Mouse (Mus musculus) midbrain, embryonic 10.5 days (tissue): ENCODE data around the gene Pgpep1. TPM values are rescaled to one million over a fixed set of nuclear protein-coding genes. Genes with fewer than 3 reads are reported as not detected.

Experiments used
- DNase-seq: peaks from one replicate; pipeline ENCODE4 v3.0.0-alpha.2; 2017; ENCODE audit warnings: low spot score
- H3K27ac ChIP-seq: fragments of 300-500 bp; sonication (generic); replicated peaks from 2 replicates; pipeline ENCODE4 v1.5.1; 2016; ENCODE audit warnings: mild to moderate bottlenecking
- H3K27me3 ChIP-seq: fragments of 300-500 bp; sonication (generic); 2 replicates; pipeline ENCODE4 v1.6.1; 2016; ENCODE audit warnings: low read depth, mild to moderate bottlenecking; ENCODE audit not compliant: poor library complexity, severe bottlenecking
- H3K36me3 ChIP-seq: fragments of 300-500 bp; sonication (generic); 2 replicates; pipeline ENCODE4 v1.6.1; 2016; ENCODE audit warnings: mild to moderate bottlenecking, moderate library complexity
- H3K4me1 ChIP-seq: fragments of 300-500 bp; sonication (generic); 2 replicates; pipeline ENCODE4 v1.6.1; 2016
- H3K4me3 ChIP-seq: fragments of 300-500 bp; sonication (generic); 2 replicates; pipeline ENCODE4 v1.5.1; 2016; ENCODE audit warnings: mild to moderate bottlenecking, moderate library complexity
- H3K9me3 ChIP-seq: fragments of 300-500 bp; sonication (generic); replicated peaks from 2 replicates; pipeline ENCODE4 v1.6.1; 2016; ENCODE audit warnings: mild to moderate bottlenecking
- WGBS: fragments of 180-500 bp; shearing (Covaris S2); methylation state at CpG from one replicate; pipeline ENCODE4 v1.1.7; 2016; 5-methylcytosine and 5-hydroxymethylcytosine counted together
- polyA plus RNA-seq: library from polyadenylated mRNA; unstranded; fragments of >200 nt; fragmentation: Nextera tagmentation; extraction: Ambion mirVana; gene quantifications from 2 replicates; pipeline ENCODE4 v1.2.1, GENCODE M21; 2016

Pgpep1 gene
- polyA plus RNA-seq, 1 experiment from 2014 or later: 51.8 TPM

DNA sequence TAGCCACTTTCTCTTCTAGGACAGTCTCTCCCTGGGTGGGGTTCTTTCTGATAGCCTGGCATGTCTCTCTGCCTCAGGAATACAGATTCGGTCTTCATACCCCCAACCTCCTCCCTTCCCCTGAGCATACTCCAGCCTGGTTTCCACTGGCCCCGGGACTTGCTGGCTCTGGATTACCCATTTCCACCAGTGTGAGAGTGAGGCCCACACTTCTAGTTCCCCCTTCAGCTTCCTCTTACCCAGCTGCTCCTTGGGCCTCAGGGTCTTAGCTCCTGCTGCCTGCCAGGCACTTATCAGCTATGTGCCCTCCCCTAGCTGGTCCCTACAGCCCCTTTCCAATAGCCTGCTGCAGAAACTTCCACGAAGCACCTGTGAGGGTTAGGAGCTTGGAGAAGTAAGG is 44.3 kb downstream of the Pgpep1 start, which contains the start of gene Lrrc25:
Gene Lrrc25 (plus strand): TSS at position 262 of the 400 bp plus-strand sequence.
- Histone ChIP-seq H3K4me1 (peaks cover 52% of the 10 kb centered on the region), H3K27me3 (peaks cover 9% of the 10 kb centered on the region), H3K9me3 (no peaks in the 10 kb centered on the region), H3K27ac (peak within 1 kb of the TSS; percentile 9; the same call in 1 of the 2 replicates), H3K4me3 (no peak within 1 kb of the TSS), H3K36me3 (no peaks in the 10 kb centered on the region)
- WGBS: 86% methylated on average over 3 of the region's 3 CpGs
- DNase-seq: no peak

DNA sequence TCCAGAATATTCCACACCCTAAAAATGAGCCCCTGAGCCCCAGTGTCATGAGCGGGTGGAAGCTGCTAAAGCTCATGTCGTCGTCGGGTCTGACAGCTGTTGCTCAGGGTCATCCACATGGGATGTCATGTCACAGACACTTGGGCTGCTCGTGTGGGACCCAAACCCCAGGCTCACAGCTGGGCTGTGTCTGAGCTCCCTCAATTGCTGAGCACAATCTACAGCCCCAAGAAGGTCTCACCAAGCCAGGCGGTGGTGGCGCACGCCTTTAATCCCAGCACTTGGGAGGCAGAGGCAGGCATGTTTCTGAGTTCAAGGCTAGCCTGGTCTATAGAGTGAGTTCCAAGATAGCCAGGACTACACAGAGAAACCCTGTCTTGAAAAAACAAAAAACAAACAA is 44.9 kb downstream of the Pgpep1 start:
- 93% methylated on average over 8 of the region's 8 CpGs for WGBS
- no peaks in the 10 kb centered on the region for H3K36me3 ChIP-seq

DNA sequence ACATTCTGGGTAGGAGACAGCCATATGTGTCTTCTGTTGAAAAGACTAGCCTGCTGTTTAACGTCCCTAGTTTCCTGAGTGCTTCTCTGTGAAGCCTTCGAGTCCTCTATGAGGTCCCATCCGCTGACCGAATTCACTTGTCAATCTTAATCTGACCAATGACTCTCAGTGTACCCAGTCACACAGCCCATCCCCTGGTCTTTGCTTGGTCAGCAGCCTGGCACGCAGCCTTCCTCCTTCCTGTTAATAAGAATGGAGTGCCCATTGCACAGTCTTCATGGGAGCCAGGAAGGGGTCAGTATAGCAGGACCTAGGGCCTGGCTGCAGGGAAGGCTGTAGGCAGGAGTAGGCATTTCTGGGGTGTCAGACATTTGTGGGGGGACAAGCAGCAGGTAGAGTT is 45.7 kb downstream of the Pgpep1 start:
- H3K4me1 ChIP-seq: peaks cover 60% of the 10 kb centered on the region
- WGBS: 71% methylated on average over 5 of the region's 5 CpGs
- no peak for DNase-seq

More for the DNA sequence above, 44.9 kb downstream of the Pgpep1 start:
- Histone ChIP-seq H3K9me3 (no peaks in the 10 kb centered on the region), H3K27ac (no peak overlapping the region), H3K4me1 (peaks cover 52% of the 10 kb centered on the region), H3K4me3 (no peak overlapping the region), H3K27me3 (peaks cover 2% of the 10 kb centered on the region)
- no peak for DNase-seq

DNA sequence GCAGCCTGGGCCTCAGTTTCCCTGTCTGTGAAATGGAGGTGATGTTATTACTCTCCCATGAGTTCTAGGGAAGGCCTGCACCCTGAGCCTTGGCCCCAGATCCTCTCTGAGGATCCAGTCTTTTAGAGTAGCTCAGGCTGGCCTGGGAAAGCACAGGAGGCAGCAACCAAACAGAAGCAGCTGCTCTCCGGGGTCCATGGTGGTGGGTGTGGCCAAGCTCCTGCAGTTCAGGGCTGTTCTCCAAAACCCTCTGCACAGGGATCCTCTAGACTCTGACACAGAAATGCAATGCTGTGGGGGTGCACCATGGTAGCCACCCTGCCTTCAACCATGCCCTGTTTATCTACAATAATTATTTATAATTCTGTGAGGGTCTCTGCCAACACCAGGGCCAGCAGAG is 46.4 kb downstream of the Pgpep1 start:
- no peak overlapping the region for H3K27ac ChIP-seq
- H3K4me3 ChIP-seq: no peak overlapping the region
- peaks cover 62% of the 10 kb centered on the region for H3K4me1 ChIP-seq
- DNase-seq: no peak
- no peaks in the 10 kb centered on the region for H3K9me3 ChIP-seq
- peaks cover 8% of the 10 kb centered on the region for H3K27me3 ChIP-seq
- WGBS: 25% methylated on average over 1 of the region's 1 CpGs
- H3K36me3 ChIP-seq: no peaks in the 10 kb centered on the region

More for the DNA sequence above, 45.7 kb downstream of the Pgpep1 start:
- peaks cover 1% of the 10 kb centered on the region for H3K27me3 ChIP-seq
- no peak overlapping the region for H3K27ac ChIP-seq
- H3K9me3 ChIP-seq: no peaks in the 10 kb centered on the region
- no peak overlapping the region for H3K4me3 ChIP-seq
- H3K36me3 ChIP-seq: no peaks in the 10 kb centered on the region

DNA sequence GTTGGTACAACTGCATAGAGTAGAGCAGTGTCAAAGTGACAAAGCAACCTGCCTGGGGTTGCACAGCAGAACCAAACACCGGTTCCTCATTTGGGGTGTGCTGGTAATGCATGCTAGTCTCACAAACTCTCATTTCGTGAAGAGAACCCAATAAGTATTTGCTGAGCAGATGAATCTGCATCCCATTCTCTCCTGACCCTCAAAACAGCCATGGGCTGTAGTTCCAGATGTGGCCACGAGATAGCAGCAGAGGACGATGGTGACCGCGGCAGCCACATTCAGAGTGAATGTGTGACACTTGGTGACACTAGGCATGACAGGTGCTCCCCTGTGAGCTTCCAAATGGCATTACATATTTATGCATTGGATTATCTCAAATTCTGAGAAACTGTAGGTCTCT is 48.3 kb downstream of the Pgpep1 start:
- Histone ChIP-seq H3K4me3 (peak overlapping the region; percentile 76), H3K36me3 (no peaks in the 10 kb centered on the region), H3K9me3 (no peaks in the 10 kb centered on the region), H3K27ac (peak overlapping the region; percentile 92; the same call in 1 of the 2 replicates), H3K27me3 (peaks cover 17% of the 10 kb centered on the region), H3K4me1 (peaks cover 66% of the 10 kb centered on the region)
- WGBS: under 1% methylated on average over 6 of the region's 6 CpGs
- DNase-seq: peak; percentile 90

DNA sequence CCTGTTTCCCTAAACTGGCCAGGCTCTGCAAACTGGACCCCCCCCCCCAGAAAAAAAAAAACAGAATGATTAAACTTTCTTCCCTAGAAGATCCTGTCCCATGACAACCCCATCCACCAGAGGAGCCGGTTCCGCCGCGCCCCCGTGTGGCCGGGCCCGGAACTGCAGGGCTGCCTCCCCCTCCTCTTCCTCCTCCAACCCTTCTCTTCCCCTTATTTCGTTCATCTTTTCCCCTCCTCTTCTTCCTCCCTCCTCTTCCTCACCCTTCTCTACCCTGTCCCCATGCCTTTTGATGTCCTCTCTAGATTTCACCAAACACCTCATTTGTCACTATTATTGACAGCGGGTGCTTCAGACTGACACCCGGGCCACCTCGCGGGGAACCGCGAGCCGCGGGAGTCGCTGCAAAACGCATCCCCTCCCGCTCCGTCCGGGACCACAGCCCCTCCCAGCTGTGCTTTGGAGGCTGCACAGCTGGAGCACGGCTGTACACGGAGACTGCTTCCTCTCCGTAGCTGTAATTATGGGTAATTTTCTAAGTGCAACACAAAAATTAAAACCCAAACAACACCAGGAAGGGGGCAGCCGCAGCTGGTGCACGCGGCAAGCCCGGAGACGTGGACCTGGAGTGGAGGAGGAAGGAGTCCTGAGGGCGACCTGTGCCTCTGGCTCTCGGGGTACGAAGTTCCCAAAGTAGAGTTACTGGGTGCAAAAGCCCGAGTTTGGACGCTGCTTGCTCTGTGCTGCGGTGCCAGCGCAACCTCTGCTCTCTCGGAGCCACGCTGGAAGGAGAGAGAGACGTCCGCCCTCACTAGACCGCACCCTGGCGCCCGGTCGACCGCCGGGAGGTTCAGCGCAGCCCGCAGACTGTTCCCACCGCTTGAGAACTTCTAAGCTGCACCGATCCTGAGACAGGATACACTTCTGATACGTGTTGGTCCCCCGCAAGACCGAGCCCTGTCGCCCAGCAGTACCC is 49.1 kb downstream of the Pgpep1 start:
- Histone ChIP-seq H3K9me3 (no peaks in the 10 kb centered on the region), H3K4me1 (peaks cover 68% of the 10 kb centered on the region), H3K36me3 (no peaks in the 10 kb centered on the region), H3K27ac (peak overlapping the region; percentile 92), H3K27me3 (peaks cover 21% of the 10 kb centered on the region), H3K4me3 (peak overlapping the region; percentile 76)
- peak; percentile 90 for DNase-seq
- under 1% methylated on average over 54 of the region's 54 CpGs for WGBS

DNA sequence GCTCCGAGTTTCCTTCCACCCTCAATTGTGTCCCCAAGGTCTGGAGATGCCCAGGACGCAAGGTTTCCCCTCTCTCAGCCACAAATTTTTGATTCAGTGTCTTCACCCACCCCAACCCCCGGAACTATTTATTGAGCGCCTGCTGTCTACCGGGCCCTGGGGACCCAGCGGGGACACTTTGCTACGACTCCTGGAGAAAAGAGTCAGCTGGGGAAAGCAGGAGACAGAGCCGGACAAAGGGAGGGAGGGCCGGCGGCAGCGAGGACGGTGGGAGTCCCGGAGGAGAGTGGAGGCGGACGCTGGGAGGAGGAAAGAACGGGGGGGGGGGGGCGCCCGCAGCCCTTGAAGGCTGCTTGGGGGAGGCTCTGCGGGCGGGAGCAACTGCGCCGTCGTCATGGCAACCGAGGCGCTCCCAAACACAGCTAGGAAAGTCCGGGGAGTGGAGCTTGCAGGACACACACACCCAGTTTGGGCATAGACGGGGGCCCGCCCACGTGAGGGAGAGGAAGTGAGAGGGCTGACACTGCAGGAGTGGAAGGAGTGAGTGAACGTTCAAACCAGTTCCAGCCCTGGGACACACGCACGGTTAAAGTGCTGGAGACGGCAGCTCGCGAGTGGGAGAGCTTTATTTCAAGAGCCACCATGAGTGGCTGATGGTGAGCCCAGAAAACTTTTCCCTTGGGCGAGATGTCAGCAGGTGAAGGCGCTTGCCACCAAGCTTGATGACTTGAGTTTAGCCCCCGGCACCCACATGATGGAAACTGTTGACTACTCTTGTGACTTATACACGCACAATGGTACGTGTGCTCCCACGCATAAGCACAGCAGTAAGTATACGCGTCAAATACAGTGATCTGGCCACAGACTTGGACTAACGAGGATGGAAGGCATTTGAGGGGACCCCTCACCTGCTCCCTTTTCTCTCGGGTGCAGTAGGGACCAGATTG is 50.1 kb downstream of the Pgpep1 start:
- Histone ChIP-seq H3K36me3 (0 out of 2 replicates have a peak, but pooled peaks cover under 1% of the 10 kb centered on the region), H3K27me3 (peaks cover 21% of the 10 kb centered on the region), H3K4me3 (peak overlapping the region; percentile 76), H3K27ac (peak overlapping the region; percentile 92), H3K4me1 (peaks cover 75% of the 10 kb centered on the region), H3K9me3 (no peaks in the 10 kb centered on the region)
- 2% methylated on average over 44 of the region's 45 CpGs for WGBS
- peak; percentile 90 for DNase-seq

DNA sequence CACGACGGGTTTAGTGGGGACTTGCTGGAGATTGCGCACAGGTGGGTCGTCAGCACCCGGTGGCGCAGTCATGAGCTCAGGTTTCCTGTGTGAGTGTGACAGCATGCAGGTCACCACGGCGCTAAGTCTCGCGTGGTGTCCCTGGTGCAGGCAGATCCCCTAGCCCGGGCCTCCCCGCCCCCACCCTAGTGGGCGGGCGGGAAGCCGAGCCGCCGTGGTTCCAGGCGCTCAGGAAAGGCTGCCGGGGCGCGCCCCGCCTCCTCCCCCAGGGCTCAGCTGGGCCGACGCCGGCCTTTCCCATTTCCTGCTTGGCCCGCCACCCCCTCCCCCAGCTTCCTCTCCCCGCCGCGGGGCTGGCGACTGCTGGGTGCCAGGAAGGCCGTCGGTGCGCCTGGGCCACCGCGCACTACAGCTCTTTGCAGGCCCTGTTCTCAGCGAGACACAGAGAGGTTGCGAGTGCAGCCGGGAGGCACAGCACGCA is 50.8 kb downstream of the Pgpep1 start:
- peak overlapping the region; percentile 92 for H3K27ac ChIP-seq
- peaks cover 82% of the 10 kb centered on the region for H3K4me1 ChIP-seq
- peak; percentile 85 for DNase-seq
- no peaks in the 10 kb centered on the region for H3K9me3 ChIP-seq
- H3K27me3 ChIP-seq: peaks cover 25% of the 10 kb centered on the region
- 1% methylated on average over 39 of the region's 39 CpGs for WGBS
- peak overlapping the region; percentile 76 for H3K4me3 ChIP-seq
- H3K36me3 ChIP-seq: 0 out of 2 replicates have a peak, but pooled peaks cover 7% of the 10 kb centered on the region

DNA sequence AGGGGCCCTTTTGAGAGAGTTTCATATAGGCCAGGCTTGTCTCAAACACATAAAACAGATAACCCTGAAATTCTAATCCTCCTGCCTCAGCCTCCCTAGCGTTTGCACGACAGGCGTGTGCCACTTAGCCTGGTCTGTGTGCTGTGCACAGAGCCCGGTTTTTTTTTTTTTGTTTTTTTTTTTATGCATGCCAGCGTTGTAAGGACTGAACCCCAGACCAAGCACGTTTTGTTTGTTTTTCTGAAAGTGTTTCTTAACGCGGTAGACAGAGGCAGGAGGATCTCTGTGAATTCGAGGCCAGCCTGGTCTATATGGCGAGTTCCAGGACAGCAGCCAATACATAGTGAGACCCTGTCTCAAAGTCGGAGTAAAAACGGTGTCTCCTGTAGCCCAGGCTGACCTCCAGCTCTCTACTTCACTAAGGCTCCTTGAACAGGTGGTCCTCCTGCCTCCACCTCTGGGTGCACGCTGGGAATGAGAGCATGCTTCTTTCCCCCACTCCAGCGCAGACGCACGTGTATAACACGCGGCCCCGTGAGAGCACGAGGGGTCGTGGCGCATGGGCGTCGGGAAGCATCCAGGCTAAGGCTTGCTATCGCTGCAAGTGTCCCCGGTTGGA is 51.3 kb downstream of the Pgpep1 start, which contains the start of gene Ssbp4:
Gene Ssbp4 (minus strand): TSS at position 124 of the 619 bp plus-strand sequence.
- Histone ChIP-seq H3K4me3 (peak within 1 kb of the TSS; percentile 76), H3K27ac (peak within 1 kb of the TSS; percentile 92), H3K36me3 (0 out of 2 replicates have a peak, but pooled peaks cover 7% of the 10 kb centered on the region), H3K27me3 (peaks cover 30% of the 10 kb centered on the region), H3K9me3 (no peaks in the 10 kb centered on the region), H3K4me1 (peaks cover 86% of the 10 kb centered on the region)
- 8% methylated on average over 26 of the region's 26 CpGs for WGBS
- no peak for DNase-seq

DNA sequence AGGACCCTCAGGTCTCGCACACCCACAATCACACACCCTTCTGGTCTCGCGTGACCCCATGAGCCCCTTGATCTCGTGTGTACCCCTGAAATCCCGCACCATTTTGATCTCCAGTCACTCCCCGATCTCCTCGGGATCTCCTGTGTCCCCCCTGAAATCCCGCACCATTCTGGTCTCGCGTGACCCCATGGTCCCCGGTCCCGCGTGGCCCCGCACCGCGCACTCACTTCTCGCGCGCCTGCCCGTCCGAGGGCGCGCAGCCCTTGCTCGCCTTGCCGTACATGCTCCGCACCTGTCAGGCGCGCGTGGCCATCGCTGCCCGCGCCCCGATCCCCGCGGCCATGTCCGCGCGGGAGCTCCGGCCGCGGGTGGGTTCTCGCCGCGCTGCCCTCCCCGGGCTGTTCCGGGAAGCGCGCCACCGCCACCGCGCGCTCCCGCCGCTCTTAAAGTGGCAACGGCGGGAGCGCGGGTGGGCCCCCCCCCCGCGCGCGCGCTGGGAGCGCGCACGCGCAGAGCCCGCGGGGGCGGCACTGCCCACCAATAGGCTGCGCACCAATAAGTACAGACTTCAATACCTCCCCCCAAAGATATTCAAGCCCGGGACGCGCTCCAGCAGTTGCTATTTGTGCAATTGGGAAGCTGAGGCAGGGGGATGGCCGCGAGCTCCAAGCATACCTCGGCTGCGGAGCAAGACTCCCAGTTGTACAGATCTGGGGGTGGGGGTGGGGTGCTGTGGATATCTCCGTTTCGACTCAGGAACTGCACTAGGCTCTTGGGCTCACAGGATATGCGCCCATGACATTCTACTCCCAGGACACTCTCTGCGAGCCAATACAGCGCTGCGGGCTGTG is 52.1 kb downstream of the Pgpep1 start:
- Histone ChIP-seq H3K27me3 (peaks cover 31% of the 10 kb centered on the region), H3K27ac (peak overlapping the region; percentile 92), H3K4me3 (peak overlapping the region; percentile 76), H3K9me3 (no peaks in the 10 kb centered on the region), H3K36me3 (peaks cover 8% of the 10 kb centered on the region), H3K4me1 (peaks cover 81% of the 10 kb centered on the region)
- DNase-seq: peak; percentile 63
- WGBS: 4% methylated on average over 84 of the region's 84 CpGs

DNA sequence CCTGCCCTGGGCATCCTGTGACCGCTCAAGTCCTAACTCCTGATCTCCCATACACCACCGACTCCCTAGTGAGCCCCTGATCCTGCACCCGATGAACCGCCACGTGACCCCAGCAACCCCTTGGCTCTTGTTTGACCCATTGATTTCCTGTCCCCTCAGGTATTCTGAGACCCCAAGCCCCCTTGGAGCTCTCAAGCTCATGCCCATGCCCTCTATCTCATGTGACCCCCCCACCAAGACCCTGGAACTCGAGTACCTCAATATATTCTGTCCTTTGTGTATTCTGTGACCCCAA is 52.6 kb downstream of the Pgpep1 start:
- H3K36me3 ChIP-seq: peaks cover 14% of the 10 kb centered on the region
- no peak for DNase-seq
- peaks cover 31% of the 10 kb centered on the region for H3K27me3 ChIP-seq
- H3K4me3 ChIP-seq: peak overlapping the region; percentile 76
- peaks cover 81% of the 10 kb centered on the region for H3K4me1 ChIP-seq
- H3K9me3 ChIP-seq: no peaks in the 10 kb centered on the region; the same call in 1 of the 2 replicates
- 37% methylated on average over 6 of the region's 6 CpGs for WGBS
- H3K27ac ChIP-seq: peak overlapping the region; percentile 92
